Mouse (Mus musculus) inflammation-experienced regulatory T-cells (primary cell): Measurements from ENCODE around the gene Actg1. TPM values are rescaled to one million over a fixed set of nuclear protein-coding genes. Genes with fewer than 3 reads are reported as not detected.

Experiments used
- polyA plus RNA-seq, 2 experiments: library from polyadenylated mRNA; unstranded; fragments of 100-300 nt; shearing (Covaris generic); gene quantifications; one replicate each; pipeline ENCODE4 v1.2.1; 2017

The Actg1 gene
- polyA plus RNA-seq: 1,000 to 10,000 TPM; 2,279 to 2,302 TPM

GRCm38 (mm10) chr11:120347791-120348683 is at the start of gene Actg1:
Actg1 (minus strand) TSS chr11:120348542.

GRCm38 (mm10) chr11:120378611-120379540 is 30.5 kb upstream of the Actg1 start, which contains the start of gene Faap100:
Faap100 (minus strand) TSS chr11:120378764.

GRCm38 (mm10) chr11:120361295-120361694 is 13.0 kb upstream of the Actg1 start, which contains the start of gene Fscn2:
Fscn2 (plus strand) TSS chr11:120361534.

Other genes starting within 250 kb of the Actg1 start
- gene Tepsin, start 249.8 kb downstream of the Actg1 start, polyA plus RNA-seq: 10 to 100 TPM; 37.5 to 51.7 TPM
- gene Ndufaf8, start 249.6 kb downstream of the Actg1 start, polyA plus RNA-seq: 10 to 100 TPM; 71.3 to 80.0 TPM
- gene Slc38a10, start 197.2 kb downstream of the Actg1 start, polyA plus RNA-seq: 100 to 1,000 TPM; 108 to 109 TPM
- 1 to 10 TPM in 1 of 2 experiments, under 1 TPM in 1; 0.11 to 2.1 TPM for gene Bahcc1, start 115.6 kb downstream of the Actg1 start, polyA plus RNA-seq
- gene Fscn2, start 13.0 kb upstream of the Actg1 start, polyA plus RNA-seq: under 1 TPM; 0.16 to 0.19 TPM
- gene Faap100, start 30.2 kb upstream of the Actg1 start, polyA plus RNA-seq: 10 to 100 TPM; 24.5 to 41.1 TPM
- gene Nploc4, start 89.2 kb upstream of the Actg1 start, polyA plus RNA-seq: 10 to 100 TPM; 43.2 to 49.9 TPM
- not detected for gene Tspan10, start 94.1 kb upstream of the Actg1 start, polyA plus RNA-seq
- gene Pde6g, start 105.0 kb upstream of the Actg1 start, polyA plus RNA-seq: 1 to 10 TPM; 1.5 to 2.0 TPM
- 10 to 100 TPM; 12.6 to 15.7 TPM for gene Oxld1, start 109.5 kb upstream of the Actg1 start, polyA plus RNA-seq
- gene Ccdc137, start 109.6 kb upstream of the Actg1 start, polyA plus RNA-seq: 10 to 100 TPM; 51.2 to 66.8 TPM
- 10 to 100 TPM; 27.3 to 42.6 TPM for gene Arl16, start 119.1 kb upstream of the Actg1 start, polyA plus RNA-seq
- gene Mrpl12, start 136.1 kb upstream of the Actg1 start, polyA plus RNA-seq: 10 to 100 TPM; 65.5 to 81.0 TPM
- gene Slc25a10, start 143.3 kb upstream of the Actg1 start, polyA plus RNA-seq: 10 to 100 TPM in 1 of 2 experiments, 1 to 10 TPM in 1; 9.8 to 22.0 TPM
- gene Gcgr, start 182.2 kb upstream of the Actg1 start, polyA plus RNA-seq: not detected
- gene Mcrip1, start 201.2 kb upstream of the Actg1 start, polyA plus RNA-seq: 100 to 1,000 TPM; 111 to 150 TPM
- 1 to 10 TPM in 1 of 2 experiments, under 1 TPM in 1; 0.63 to 1.8 TPM for gene Ppp1r27, start 202.6 kb upstream of the Actg1 start, polyA plus RNA-seq
- gene P4hb, start 224.7 kb upstream of the Actg1 start, polyA plus RNA-seq: 100 to 1,000 TPM; 247 to 254 TPM
- 100 to 1,000 TPM; 707 to 884 TPM for gene Arhgdia, start 233.1 kb upstream of the Actg1 start, polyA plus RNA-seq
- 100 to 1,000 TPM; 253 to 299 TPM for gene Alyref, start 249.8 kb upstream of the Actg1 start, polyA plus RNA-seq
- gene Anapc11, start 249.9 kb upstream of the Actg1 start, polyA plus RNA-seq: 100 to 1,000 TPM; 116 to 144 TPM